Mouse (Mus musculus): ENCODE data around the gene Nob1.

DNA sequence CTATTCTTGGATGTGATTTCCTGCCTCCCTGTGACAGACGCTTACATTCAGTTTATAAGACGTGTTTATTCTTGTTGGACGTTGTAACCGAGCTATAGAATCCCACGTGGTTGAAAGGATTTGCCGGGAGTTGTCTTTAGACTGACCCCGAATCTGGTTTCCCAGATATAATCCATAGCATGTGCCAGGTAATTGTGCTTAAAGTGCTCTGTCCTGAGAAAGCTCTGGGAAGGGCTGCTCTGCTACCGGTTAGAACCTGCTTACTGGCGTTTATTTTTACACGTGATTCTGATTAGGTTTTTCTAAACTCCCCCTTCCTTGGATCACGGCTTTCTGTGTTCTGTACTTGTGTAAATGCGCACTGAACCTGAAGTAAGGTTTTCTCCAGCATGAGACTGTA lies 27.2 kb downstream of the Nob1 start:
- TF ChIP-seq EP300 (IDR thresholded peaks at IDR 0.05; ENCODE audit: low read depth) = no peak
- TF ChIP-seq CTCF (IDR thresholded peaks at IDR 0.05; ENCODE audit: low read depth) = no peak
